Mouse (Mus musculus): Measurements from ENCODE around the gene Kcns1.

DNA sequence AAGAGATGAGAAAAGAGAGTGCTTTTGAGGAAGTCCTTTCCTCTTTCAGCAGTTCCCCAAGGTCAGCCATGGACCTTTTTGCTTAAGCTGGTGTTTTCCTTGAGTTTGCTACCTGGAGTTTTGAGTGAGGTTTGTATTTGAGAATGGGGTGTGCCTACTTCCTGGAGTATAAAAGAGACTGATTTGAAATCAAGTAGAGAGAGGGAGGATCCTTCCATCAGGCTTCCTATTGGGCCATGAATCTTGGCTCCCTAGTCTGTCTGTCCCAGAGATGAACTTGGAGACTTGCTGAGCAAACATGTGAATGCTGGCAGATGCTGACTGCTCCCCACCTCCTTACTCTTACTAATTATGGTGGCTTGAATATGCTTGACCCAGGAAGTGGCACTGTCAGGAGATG is 21.4 kb upstream of the Kcns1 start:
- TF ChIP-seq CTCF (IDR thresholded peaks at IDR 0.05; ENCODE audit: low read depth) (no peak), EP300 (IDR thresholded peaks at IDR 0.05; ENCODE audit: low read depth) (no peak)

All from heart, postnatal 0 days (tissue).